Mouse (Mus musculus) liver, adult 2 months (tissue): ENCODE measurements around the gene Sh2b3.

Experiments
- CTCF ChIP-seq: fragments of 200-500 bp; IDR thresholded peaks from 2 replicates; pipeline ENCODE4 v1.5.1; 2011; ENCODE audit warnings: low read depth, low read length, control low read depth
- POLR2A ChIP-seq: fragments of 200-500 bp; IDR thresholded peaks from 2 replicates; pipeline ENCODE4 v1.6.1; 2011; ENCODE audit warnings: low read length, control low read depth; ENCODE audit not compliant: insufficient read depth; ENCODE audit errors: extremely low read depth

- no peak for TF ChIP-seq CTCF
- no peak for TF ChIP-seq POLR2A
These were observed 16.8 kb downstream of the Sh2b3 start for GRCm38 (mm10) chr5:121820657-121821056.
